Comparison of ENCODE assay signal across 21 mouse cellular contexts in genomic region chr2:128361436-128361835, GRCm38 (mm10).
DNase-seq lines count a peak whose midpoint lies in the region; TF ChIP-seq lines count a peak whose summit lies in the region.
"Had no signal": no experiment of that assay in that cellular context is flagged by ENCODE, and none has a peak within 500 bp of the region (broad histone marks: within the 10 kb centered on the region; RNA-seq: fewer than 3 reads in every experiment).

No protein-coding gene starts in this region.

- no peaks in the 10 kb centered on the region for H3K36me3 ChIP-seq in macrophage (ENCODE audit: inconsistent target)
- no peaks in the 10 kb centered on the region for H3K36me3 ChIP-seq in kidney, adult 2 months (ENCODE audit: control insufficient read depth, insufficient read depth, low read length)
- H3K36me3 ChIP-seq: G1E; midbrain, embryonic 12.5 days; stomach, embryonic 15.5 days had no signal

- no peak for TF ChIP-seq CTCF in layer of hippocampus, adult 2 months (conservative IDR thresholded peaks at IDR 0.05)
- TF ChIP-seq CTCF in kidney, adult 2 months (conservative IDR thresholded peaks at IDR 0.05; ENCODE audit: insufficient read depth, insufficient read length, low read depth, low read length), result no peak

- peak overlapping the region; percentile 50 for H3K27ac ChIP-seq in macrophage
- H3K27ac ChIP-seq in layer of hippocampus, adult 2 months, result no peak overlapping the region
- H3K27ac ChIP-seq in kidney, adult 2 months (ENCODE audit: insufficient read depth, low read depth, low read length), result no peak overlapping the region
- H3K27ac ChIP-seq: heart, adult 2 months; hindbrain, embryonic 14.5 days; midbrain, embryonic 12.5 days; stomach, embryonic 15.5 days had no signal

- 32% methylated on average over 1 of the region's 1 CpGs for WGBS in macrophage (ENCODE audit: missing documents)
- 59% methylated on average over 1 of the region's 1 CpGs for WGBS in kidney, adult 2 months

- no peaks in the 10 kb centered on the region; the same call in 1 of the 2 replicates for H3K4me1 ChIP-seq in kidney, adult 2 months (ENCODE audit: control insufficient read depth, insufficient read depth, low read length)
- H3K4me1 ChIP-seq: midbrain, embryonic 12.5 days had no signal

- intact Hi-C loops in left cerebral cortex, postnatal 4 days (cut with DNase I), result no loop called here
- intact Hi-C loops in left cerebral cortex, postnatal 10 days (cut with DNase I), result no loop called here

- no peak overlapping the region for H3K4me3 ChIP-seq in macrophage (ENCODE audit: inconsistent target)
- no peak overlapping the region for H3K4me3 ChIP-seq in layer of hippocampus, adult 2 months
- H3K4me3 ChIP-seq in kidney, adult 2 months (ENCODE audit: insufficient read depth, low read depth, low read length), result no peak overlapping the region
- H3K4me3 ChIP-seq: heart, adult 2 months; midbrain, embryonic 12.5 days; stomach, embryonic 15.5 days had no signal

- DNase-seq in left cerebral cortex, postnatal 4 days, result peak; percentile 31
- DNase-seq in left cerebral cortex, postnatal 10 days (ENCODE audit: extremely low spot score in 1 of 2, low spot score in 2 of 2), result no peak
- DNase-seq in cerebellum, adult 11-12 months, result peak; percentile 76
- DNase-seq in cerebellum, adult 9-11 months, result peak; percentile 82
- no peak for DNase-seq in layer of hippocampus, adult 2 months (ENCODE audit: low spot score in 2 of 2)
- no peak for DNase-seq in kidney, adult 2 months
- DNase-seq: adrenal gland, postnatal 10 days; B cell, adult 2 months; gastrocnemius, postnatal 25 days; heart, adult 2 months; heart, postnatal 4 days; kidney, adult 18-20 months; kidney, postnatal 14 days; thymus, postnatal 25 days had no signal

- no peaks in the 10 kb centered on the region for H3K27me3 ChIP-seq in kidney, adult 2 months (replicated peaks; ENCODE audit: control insufficient read depth, insufficient read depth, low read length)
- H3K27me3 ChIP-seq: CH12.LX; midbrain, embryonic 12.5 days; Patski; stomach, embryonic 15.5 days had no signal

- peaks cover 7% of the 10 kb centered on the region; the same call in 1 of the 2 replicates for H3K79me2 ChIP-seq in macrophage (ENCODE audit: inconsistent target)

- TF ChIP-seq POLR2A in kidney, adult 2 months (IDR thresholded peaks at IDR 0.05; ENCODE audit: low read depth, low read length), result no peak

Comparison
In these comparisons a context has a peak if more than half of its experiments do, and no peak if none do; other contexts are left out.
1. DNase-seq: peak in left cerebral cortex, postnatal 4 days (single experiment), cerebellum, adult 11-12 months (single experiment) and cerebellum, adult 9-11 months (single experiment); none in left cerebral cortex, postnatal 10 days (0 of 2), layer of hippocampus, adult 2 months (0 of 2) and kidney, adult 2 months (single experiment).